Mouse (Mus musculus): Measurements from ENCODE around the gene Artn.

DNA sequence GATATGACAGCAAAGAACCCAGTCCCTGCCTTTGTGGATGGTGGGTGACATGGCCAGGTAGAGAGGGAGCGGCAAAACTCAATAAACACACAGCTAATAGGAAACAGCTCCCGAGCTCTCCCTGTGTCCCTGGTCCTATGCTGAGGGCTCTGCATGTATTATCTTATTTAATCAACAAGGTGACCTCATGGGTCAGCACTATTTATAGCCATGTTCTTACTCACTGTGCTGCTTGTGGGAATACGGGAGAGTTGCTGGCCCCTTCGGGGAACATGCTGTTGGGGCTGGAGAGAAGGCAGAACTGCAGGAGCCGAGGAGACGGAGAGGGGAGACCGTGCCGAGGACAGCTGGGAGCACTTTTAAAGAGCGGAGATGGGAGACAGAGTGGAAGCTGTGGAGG, 47.8 kb upstream of the Artn start:
- no peak for TF ChIP-seq EP300 (IDR thresholded peaks at IDR 0.05)
- TF ChIP-seq CTCF (IDR thresholded peaks at IDR 0.05), result no peak
